Mouse (Mus musculus) embryo, embryonic 11 days (tissue): Measurements from ENCODE around the gene Akt3.

Source experiments
- DNase-seq: peaks from one replicate; pipeline ENCODE4 v3.0.0-alpha.2; 2015

The Akt3 gene

DNA sequence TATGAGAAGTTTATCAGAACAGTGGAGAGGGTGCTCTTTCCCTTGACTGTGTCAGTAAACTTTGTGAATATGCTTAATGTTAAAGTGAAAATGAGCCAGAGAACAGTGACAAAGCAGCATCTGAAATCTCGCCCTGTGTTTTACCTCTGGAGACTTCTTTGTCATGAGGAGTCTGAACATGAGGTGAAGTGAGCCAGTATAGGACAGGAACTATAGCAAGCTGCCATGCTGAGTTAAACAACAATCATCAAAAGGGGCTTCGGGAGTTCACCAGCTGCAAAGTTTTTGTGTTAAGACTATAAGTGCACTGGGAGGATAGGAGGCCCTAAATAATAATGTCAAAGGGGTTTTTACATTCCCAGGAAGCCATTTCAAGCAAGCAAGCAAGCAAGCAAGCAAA is 71.3 kb downstream of the Akt3 start:
- DNase-seq, result peak; percentile 20

DNA sequence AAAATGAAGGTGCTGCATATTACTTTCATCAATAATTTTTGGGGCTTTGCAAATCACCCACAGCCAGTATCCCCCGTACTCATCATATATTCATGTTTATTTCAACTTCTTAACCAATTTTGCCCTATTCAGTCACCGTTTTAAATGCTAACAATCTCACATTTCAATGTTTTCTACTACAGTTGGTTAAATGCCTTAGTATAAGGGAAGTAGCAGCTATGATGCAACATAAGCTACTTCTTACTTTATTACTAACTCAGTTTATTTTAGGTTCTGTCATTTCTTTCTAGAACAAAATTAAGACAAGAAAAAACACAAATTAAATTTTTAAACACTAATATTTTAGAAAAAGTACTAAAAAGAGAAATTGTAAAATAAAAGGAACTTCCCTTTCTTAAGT is 78.4 kb downstream of the Akt3 start:
- no peak for DNase-seq

GRCm38 (mm10) chr1:177175436-177175835 is 82.6 kb downstream of the Akt3 start:
- DNase-seq, result peak; percentile 81

DNA sequence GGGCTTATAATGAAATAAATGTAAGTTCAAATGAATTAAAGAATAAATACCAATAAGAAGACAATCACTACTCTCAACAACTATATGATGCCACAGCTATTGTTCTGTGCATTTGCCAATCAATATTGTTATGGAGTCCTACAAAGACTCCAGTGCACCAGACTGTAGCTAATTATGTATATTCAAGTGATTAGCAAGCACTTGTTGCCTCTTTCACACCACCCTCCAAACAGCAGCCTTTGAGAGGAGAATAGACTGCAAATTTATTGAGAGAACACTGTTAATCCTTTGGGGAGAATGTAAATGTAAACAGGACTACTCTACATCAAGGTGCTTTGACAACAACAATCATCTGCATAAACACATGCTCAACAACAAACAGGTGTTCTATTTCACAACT is 86.7 kb downstream of the Akt3 start:
- DNase-seq, result no peak

DNA sequence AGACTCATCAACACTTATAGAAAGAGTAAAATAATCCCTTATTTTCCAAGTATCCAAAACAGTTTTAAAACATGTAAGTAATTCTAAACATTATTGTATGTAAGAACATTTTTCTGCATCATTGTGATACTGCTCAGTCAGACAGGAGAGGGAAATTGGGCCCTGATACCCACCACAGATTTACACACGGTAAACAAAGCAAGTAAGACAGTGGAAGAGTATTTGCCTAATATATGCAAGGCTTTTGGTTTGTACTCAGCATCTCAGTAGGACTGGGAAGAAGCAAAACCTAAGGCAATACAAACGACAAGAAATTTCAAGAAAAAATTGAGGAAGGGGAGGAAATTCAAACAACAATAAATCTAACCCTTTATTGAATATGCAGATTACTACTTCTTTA is 92.2 kb downstream of the Akt3 start:
- no peak for DNase-seq

DNA sequence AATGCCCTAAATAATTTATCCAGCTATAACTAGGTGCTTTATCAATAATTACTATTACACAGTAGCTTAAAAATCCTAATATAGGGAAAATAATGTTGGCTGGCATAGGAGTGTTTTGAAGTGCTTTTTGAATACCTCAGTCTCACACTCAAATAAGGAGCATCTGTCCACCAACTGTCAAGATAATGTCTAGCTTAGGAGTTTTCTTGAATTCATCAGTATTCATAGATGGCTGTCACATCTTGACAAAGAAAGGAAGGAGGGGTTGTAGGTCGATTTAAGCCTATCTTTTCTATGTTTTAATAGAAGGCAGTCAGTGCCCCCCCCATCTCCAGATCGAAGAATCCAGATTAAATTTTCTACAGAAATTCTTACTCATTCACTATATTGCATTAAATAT is 92.7 kb downstream of the Akt3 start:
- DNase-seq, result no peak

- DNase-seq, result peak; percentile 65
Measured at GRCm38 (mm10) chr1:177150344-177151021, 107.5 kb downstream of the Akt3 start.

DNA sequence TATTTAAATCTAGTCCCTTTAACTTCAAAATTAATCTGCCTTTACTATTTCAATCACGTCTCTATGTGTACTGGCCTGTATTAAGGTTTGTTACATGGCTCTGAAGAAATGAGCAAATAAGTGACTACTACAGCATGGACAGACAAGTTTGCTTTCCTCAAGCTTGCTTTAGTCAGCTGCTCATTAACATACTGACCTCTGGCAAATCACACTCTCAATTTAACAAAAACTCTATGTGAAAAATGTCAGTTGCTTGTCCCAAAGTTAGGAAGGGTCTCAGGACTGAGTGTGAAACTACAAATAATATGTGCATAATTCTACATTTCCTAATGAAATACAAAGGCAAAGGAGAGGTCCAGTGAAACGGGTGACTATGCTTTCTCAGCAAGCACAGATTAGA is 109.3 kb downstream of the Akt3 start:
- no peak for DNase-seq

GRCm38 (mm10) chr1:177141468-177141867 is 116.5 kb downstream of the Akt3 start:
- DNase-seq, result no peak

DNA sequence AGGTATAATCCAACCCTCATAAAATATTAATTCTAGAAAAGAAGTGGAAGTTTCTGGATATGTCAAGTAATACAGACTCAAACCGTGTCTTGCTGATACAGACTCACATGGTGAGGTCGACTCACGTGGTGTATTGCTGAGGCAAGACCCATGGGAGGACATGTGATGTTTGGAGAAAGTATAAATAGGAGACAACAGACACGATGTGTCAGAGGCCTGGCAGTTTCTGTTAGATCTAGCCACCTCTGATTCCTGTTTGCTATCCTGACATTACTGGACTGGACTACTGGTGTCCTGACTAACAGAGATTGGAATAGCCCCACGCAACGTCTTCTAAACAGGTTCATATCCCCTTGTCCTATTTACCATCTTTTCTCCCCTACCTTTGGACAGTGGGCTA is 118.4 kb downstream of the Akt3 start:
- DNase-seq, result no peak

DNA sequence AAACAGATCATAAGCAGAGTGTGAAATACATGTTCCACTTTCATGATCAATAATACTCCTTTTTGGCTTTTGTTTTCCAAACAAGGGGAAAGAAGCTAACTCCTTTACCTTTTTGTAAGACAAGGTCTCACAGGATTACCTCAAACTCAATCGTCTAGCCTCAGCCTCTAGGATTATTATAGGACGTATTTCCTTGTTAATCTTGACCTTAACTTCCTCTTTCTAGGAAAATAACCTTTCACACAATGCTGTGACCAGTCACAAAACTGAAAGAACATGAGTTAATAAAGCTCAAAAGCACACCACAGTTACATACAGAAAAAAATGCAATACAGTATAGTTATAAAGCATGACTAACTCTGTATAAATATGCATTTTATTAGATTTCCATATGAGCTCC is 126.5 kb downstream of the Akt3 start:
- no peak for DNase-seq

GRCm38 (mm10) chr1:177126674-177127073 is 131.3 kb downstream of the Akt3 start:
- DNase-seq, result no peak

DNA sequence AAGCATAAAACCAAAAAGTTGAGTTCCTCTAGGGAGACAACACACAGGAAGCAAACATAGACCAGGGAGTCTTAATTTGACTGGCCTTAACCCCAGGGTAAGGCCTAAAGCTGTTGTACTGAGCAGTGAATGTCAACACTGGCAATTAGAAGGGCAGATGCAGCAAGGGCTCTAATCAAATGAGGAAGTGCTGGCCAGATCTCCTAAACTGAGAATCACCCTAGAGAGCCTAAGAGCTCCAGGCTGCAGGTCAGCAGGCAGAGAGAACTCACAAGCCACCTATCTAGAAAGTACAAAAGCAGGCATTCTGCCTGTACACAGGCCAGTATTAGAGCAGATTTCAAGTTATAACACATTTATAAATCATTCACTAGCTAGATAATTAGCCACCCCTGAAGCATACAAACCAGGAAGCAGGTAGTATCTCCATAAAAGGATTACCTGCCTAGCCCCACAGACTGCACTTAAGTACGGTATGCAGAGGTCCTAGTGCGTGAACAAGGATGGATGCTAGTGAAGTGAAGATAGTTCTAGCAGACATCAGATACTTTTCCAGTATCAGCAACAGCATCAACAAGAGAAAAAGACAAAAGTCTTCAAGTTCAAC is 147.2 kb downstream of the Akt3 start:
- no peak for DNase-seq

- no peak for DNase-seq
Measured at GRCm38 (mm10) chr1:177090465-177090864, 167.5 kb downstream of the Akt3 start.

GRCm38 (mm10) chr1:177089515-177089914 is 168.5 kb downstream of the Akt3 start:
- no peak for DNase-seq

GRCm38 (mm10) chr1:177089048-177089447 is 169.0 kb downstream of the Akt3 start:
- DNase-seq, result no peak

- no peak for DNase-seq
Measured at GRCm38 (mm10) chr1:177081957-177082645, 175.9 kb downstream of the Akt3 start.

- DNase-seq, result no peak
Measured at GRCm38 (mm10) chr1:177069161-177069560, 188.8 kb downstream of the Akt3 start.

- DNase-seq, result no peak
Measured at GRCm38 (mm10) chr1:177067123-177067646, 190.8 kb downstream of the Akt3 start.

GRCm38 (mm10) chr1:177065732-177066131 is 192.3 kb downstream of the Akt3 start:
- no peak for DNase-seq

DNA sequence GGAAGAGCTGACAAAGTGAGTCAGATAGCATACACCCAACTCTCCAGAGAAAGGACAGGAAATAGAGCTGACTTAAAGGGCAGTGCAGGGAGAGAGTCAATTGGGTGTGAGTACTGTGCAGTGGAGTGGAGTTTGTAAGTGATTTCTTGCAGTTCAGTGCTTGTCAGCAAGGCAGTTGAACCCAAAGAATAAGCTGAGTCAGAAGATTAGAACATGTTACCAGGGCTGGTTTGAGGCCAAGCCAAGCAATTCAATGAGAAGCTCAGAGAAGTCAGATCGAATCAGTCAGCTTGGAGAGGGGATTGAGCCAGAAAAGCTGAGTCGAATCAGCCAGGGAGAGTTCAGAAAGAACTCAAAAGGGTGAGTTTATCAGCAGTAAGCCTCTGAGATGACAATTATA is 196.2 kb downstream of the Akt3 start:
- no peak for DNase-seq

DNA sequence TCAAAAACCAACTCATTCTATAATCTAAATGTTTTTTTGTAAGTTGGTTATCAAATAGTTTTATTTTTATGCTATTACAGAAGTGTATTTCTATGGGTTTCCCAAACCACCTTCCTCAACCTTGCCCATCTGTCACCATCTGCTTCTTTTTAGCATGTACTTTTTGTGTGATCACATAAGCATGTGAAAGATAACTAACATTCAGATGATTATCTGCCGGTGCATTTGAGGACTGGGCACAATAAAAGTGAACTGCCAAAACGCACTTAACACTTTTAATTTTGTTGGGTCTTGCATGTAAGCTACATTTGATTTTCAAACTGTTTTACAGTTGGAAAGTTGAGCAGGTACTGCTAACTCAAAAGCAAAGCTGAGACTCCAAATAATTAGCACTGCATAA is 203.1 kb downstream of the Akt3 start:
- DNase-seq, result no peak

DNA sequence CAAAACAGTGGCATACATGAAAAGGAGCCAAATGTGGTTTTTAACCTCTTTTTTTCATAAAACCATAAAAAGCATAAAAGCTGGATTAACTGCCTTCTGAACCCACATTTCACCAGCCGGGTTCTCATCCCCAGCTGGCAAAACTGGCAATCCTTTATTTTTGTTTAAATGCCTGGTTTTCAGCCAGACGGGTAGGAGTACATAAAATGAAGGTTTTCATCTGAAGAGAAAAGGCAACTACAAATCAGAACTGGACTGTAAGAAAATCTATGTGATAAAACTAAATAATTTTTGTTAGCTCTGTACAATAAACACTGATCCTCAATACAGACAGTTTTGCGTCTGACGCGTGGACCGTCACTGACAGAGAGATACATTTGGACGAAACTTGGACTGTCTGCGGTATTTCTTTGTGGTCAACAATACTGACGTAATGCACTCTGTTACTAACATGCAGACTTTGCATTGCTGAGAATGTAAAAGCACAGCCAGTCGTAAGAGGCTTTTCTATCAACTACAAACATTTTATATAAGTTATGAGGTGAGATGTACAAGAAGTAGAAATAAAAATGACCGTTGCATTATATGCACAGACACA is 206.5 kb downstream of the Akt3 start:
- no peak for DNase-seq

DNA sequence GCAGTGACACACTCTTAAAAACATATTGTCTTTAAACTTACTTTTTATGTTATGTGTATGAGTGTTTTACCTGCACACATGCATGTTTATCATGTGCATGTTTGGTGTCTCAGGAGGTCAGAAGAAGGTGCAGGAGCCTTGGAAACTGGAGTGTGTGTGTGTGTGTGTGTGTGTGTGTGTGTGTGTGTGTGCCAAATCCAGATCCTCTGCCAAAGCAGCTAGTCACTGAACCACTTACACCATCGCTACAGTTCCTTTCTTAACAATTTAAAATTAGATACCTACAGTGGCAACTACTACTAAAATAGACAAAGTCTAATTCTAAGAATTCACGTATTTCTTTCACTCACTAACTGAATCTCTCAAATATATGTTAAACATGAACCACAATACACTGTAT is 209.2 kb downstream of the Akt3 start:
- no peak for DNase-seq
